Mouse (Mus musculus) cerebellum, adult 2 months (tissue): Measurements from ENCODE around the gene Map4k3.

Source experiments
- CTCF ChIP-seq: fragments of 200-500 bp; IDR thresholded peaks from 2 replicates; pipeline ENCODE4 v1.5.1; 2011; ENCODE audit warnings: low read depth, mild to moderate bottlenecking, control low read depth, low read length, moderate library complexity, borderline replicate concordance; ENCODE audit not compliant: insufficient read depth
- POLR2A ChIP-seq: fragments of 200-500 bp; IDR thresholded peaks from 2 replicates; pipeline ENCODE4 v1.6.1; 2011; ENCODE audit warnings: low read length, control low read depth, borderline replicate concordance; ENCODE audit not compliant: insufficient read depth

- TF ChIP-seq POLR2A, result no peak
- no peak for TF ChIP-seq CTCF
Measured at GRCm38 (mm10) chr17:80552653-80553052, 175.6 kb downstream of the Map4k3 start.
